Mouse (Mus musculus) adrenal gland, postnatal 4 days (tissue): ENCODE measurements around the gene St8sia2. TPM values are rescaled to one million over a fixed set of nuclear protein-coding genes. Genes with fewer than 3 reads are reported as not detected.

ENCODE experiments used
- DNase-seq, 2 experiments: peaks; one replicate each; pipeline ENCODE4 v3.0.0; 2021 to 2022; ENCODE audit warnings: low spot score in 2 of 2, mixed read lengths in 2 of 2
- total RNA-seq, 2 experiments: library from RNA; stranded (reverse); gene quantifications; 2 replicates each; pipeline ENCODE4 v1.2.3; 2021

St8sia2 gene
- total RNA-seq, 2 experiments from 2014 or later, result 5.9 to 7.1 TPM

DNA sequence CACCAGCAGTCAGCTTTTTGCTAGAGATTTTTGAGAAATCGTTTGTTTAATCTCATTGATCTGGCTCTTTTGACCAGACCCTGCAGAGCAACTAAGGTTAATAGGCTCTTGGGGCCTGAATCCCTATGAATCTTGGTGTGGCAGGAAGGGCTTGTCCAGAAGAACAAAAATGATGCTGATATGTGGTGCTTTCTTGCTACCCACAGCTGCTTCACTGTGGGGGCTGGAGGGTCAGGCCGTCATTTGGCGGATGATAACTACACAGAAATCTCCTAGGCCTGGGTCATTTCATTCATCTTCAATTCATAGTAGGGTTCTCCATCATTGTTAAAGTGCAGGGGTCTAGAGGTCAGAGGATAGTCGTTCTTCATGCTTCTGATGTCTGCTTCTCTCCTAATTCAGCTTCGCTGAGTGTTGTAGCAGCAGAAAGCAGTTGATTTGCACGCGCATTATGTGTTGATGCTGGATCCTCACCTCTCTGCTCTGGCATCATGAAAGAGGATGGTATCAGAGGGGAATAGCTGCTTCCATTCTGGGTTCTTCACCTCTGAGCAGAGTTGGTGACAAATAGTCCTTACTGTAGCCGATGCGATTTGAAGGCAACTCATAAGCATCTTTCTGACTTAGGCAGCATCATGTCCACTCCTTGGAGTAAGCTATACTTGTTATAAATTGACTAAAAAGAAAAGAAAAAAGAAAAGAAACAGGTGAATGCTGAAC lies 122.4 kb downstream of the St8sia2 start:
- DNase-seq, result no peak

GRCm38 (mm10) chr7:73890466-73890865 lies 123.0 kb downstream of the St8sia2 start:
- no peak for DNase-seq
